Mouse (Mus musculus) spleen, postnatal 10 days (tissue): ENCODE data around the gene Cnnm1.

ENCODE experiments used
- DNase-seq, 2 experiments: peaks; one replicate each; pipeline ENCODE4 v3.0.0; 2021 to 2022; ENCODE audit warnings: low spot score in 2 of 2

Gene Cnnm1

GRCm38 (mm10) chr19:43511621-43512620 is 71.7 kb downstream of the Cnnm1 start:
- no peak for DNase-seq

- no peak for DNase-seq
Measured at GRCm38 (mm10) chr19:43513874-43514273, 73.6 kb downstream of the Cnnm1 start.

- DNase-seq: no peak
Measured at GRCm38 (mm10) chr19:43515668-43516396, 75.6 kb downstream of the Cnnm1 start.

GRCm38 (mm10) chr19:43516397-43517035 is 76.3 kb downstream of the Cnnm1 start:
- DNase-seq: no peak

- no peak for DNase-seq
Measured at GRCm38 (mm10) chr19:43517320-43517719, 77.1 kb downstream of the Cnnm1 start.

- DNase-seq: no peak
Measured at GRCm38 (mm10) chr19:43517808-43518207, 77.6 kb downstream of the Cnnm1 start.

- DNase-seq: no peak
Measured at GRCm38 (mm10) chr19:43518261-43518660, 78.0 kb downstream of the Cnnm1 start.

- no peak for DNase-seq
Measured at GRCm38 (mm10) chr19:43519226-43519625, 79.0 kb downstream of the Cnnm1 start.

- DNase-seq: no peak
Measured at GRCm38 (mm10) chr19:43520402-43520801, 80.2 kb downstream of the Cnnm1 start.

- DNase-seq: no peak
Measured at GRCm38 (mm10) chr19:43521362-43521761, 81.1 kb downstream of the Cnnm1 start.

- no peak for DNase-seq
Measured at GRCm38 (mm10) chr19:43521996-43522395, 81.8 kb downstream of the Cnnm1 start.

GRCm38 (mm10) chr19:43523551-43523950 is 83.3 kb downstream of the Cnnm1 start:
- peak; percentile 20 to 49 for DNase-seq

GRCm38 (mm10) chr19:43524187-43525103 is 84.2 kb downstream of the Cnnm1 start, which contains the start of gene Got1:
TSS of gene Got1 (minus strand) at chr19:43524605.
- DNase-seq: peak; percentile 79 to 92

- peak in 1 of 2 experiments; percentile 52 for DNase-seq
Measured at GRCm38 (mm10) chr19:43525104-43525482, 84.9 kb downstream of the Cnnm1 start.

GRCm38 (mm10) chr19:43525566-43525965 is 85.3 kb downstream of the Cnnm1 start:
- DNase-seq: no peak

- no peak for DNase-seq
Measured at GRCm38 (mm10) chr19:43526025-43526424, 85.8 kb downstream of the Cnnm1 start.

- peak in 1 of 2 experiments; percentile 32 for DNase-seq
Measured at GRCm38 (mm10) chr19:43527131-43527530, 86.9 kb downstream of the Cnnm1 start.

- no peak for DNase-seq
Measured at GRCm38 (mm10) chr19:43528056-43528587, 87.9 kb downstream of the Cnnm1 start.

- DNase-seq: peak; percentile 33 to 67
Measured at GRCm38 (mm10) chr19:43530197-43530770, 90.0 kb downstream of the Cnnm1 start.

GRCm38 (mm10) chr19:43530921-43531320 is 90.7 kb downstream of the Cnnm1 start:
- no peak for DNase-seq
